Mouse (Mus musculus) CD4-positive, CD25-positive, alpha-beta regulatory T cell, adult 4 months (primary cell): Measurements from ENCODE around the gene Slc16a13. TPM values are rescaled to one million over a fixed set of nuclear protein-coding genes. Genes with fewer than 3 reads are reported as not detected.
A peak's percentile ranks its signal among the peaks of the same experiment; 100 is the strongest.

Experiments used
- ATAC-seq: one replicate; pipeline ENCODE4 v1.8.0; 2017
- polyA plus RNA-seq, 2 experiments: library from polyadenylated mRNA; unstranded; fragments of 100-300 nt; shearing (Covaris generic); gene quantifications; one replicate each; pipeline ENCODE4 v1.2.1; 2017

Slc16a13 gene
- polyA plus RNA-seq, 2 experiments from 2014 or later: 2.7 to 3.9 TPM

- ATAC-seq: peak; percentile 73
These were observed 9.4 kb upstream of the Slc16a13 start for GRCm38 (mm10) chr11:70230239-70230727.

- ATAC-seq: peak; percentile 15
These were observed 8.6 kb upstream of the Slc16a13 start, which contains the start of gene Bcl6b for GRCm38 (mm10) chr11:70229260-70230010. Gene Bcl6b (minus strand): TSS chr11:70229798.

DNA sequence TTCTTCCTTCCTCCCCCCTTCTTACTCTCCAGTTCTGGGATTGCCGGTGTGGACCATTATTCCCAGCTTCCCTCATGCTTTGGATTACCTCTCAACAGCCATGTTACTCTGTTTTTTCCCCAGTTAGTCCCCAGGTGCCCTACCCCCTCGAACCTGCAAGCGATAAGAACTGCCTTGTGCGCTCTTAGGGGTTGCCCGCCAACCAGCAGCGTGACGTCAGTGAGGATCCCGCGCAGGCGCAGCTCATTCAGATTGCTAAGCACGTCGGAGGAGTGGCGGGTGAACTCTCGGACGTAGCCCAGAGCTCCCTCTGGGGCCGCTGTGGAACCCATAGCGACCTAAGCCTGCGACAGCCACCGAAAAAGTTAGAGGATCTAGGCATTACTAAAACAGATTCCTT, 8.0 kb upstream of the Slc16a13 start:
- ATAC-seq: peak; percentile 80

DNA sequence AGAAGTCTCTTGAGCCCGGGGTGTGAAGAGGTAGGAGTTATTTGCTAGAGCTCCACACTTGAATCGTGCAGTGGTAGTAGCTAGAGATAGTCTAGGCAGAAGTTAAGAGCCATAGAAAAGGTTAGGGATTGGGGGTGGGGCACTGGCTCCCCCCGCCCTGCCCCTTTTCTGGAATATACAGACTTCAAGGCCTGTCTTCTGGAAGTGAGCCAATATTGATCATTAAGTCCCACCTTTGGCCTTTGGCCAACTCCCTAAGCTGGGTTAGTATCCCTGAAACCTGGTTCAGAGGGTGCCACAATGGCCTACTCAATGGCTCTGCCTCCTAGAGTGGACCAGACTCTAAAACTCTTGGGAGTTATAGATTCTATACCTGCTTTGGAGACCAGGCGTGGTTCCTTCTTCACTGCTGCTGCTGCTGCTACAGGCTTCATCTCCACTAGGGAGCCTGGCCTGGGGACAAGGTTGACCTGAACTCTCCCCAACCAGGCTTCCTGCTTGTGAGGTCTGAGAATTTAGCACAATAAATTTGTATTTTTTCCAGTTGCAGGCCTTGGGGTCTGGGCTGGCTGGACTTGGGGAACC, 6.9 kb upstream of the Slc16a13 start:
- no peak for ATAC-seq

- ATAC-seq: no peak
These were observed 6.3 kb upstream of the Slc16a13 start for GRCm38 (mm10) chr11:70227126-70227525.

- ATAC-seq: no peak
These were observed 5.7 kb upstream of the Slc16a13 start for GRCm38 (mm10) chr11:70226602-70226890.

GRCm38 (mm10) chr11:70225798-70226601, 5.1 kb upstream of the Slc16a13 start:
- ATAC-seq: no peak

DNA sequence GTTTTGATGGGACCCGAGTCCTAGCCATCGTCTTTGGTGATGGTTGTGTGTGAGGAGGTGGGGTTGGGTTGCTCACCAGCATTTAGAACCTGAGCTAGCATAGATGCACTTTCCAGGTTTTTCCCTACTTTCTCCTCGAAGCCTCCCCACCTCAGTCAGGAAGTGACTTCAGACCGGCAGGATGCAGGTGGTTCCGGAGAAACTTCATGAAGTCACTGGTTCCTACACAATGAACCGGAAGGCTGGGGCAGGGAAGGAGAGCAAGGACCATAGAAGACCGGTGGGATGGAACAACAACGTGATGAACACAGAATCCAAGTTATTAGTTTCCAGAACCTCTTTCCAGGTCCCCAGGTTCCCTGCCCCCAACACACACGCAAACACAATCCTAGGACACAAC, 2.9 kb upstream of the Slc16a13 start:
- no peak for ATAC-seq

DNA sequence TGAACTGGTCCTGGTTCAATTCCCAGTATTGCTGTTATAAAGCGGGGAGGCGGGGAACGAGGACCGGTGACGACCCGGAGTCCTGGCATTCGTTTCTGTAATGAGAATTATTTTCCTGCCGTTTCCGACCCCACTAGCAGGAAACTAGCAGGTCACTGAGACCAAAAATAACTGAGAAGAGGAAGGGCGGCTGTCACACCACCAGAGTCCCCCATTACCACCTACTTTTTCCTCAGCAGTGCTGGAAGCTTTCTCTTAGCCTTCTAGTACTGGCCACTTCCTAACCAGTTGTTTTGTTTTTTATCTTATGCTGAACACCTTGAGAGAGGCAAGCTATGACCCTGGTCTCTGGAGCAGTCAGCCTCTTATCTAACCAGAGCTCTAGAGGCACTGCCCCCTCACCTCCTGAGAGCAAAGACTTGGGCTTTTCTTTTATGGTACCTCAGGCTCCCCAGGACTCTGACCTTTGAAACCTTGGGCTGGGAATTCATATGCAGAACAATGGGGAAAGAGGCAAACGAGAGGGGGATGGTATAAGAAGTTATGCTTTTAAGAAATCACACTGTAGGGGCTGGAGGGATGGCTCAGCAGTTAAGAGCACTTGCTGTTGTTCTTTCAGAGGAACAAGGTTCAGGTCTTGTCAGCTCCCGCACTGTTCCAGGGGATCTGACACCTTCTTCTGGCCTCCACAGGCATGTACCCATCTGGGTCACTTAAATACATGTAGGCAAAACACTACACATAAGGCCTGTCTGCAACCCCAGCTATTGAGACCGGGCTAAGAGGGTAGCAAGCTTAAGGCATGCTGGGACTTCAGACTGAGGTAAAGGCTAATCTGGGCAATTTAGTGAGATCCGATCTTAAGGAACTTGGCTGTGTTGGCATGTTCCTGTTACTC, 988 bp upstream of the Slc16a13 start:
- no peak for ATAC-seq

- ATAC-seq: no peak
These were observed 541 bp downstream of the Slc16a13 start for GRCm38 (mm10) chr11:70220323-70220722.

DNA sequence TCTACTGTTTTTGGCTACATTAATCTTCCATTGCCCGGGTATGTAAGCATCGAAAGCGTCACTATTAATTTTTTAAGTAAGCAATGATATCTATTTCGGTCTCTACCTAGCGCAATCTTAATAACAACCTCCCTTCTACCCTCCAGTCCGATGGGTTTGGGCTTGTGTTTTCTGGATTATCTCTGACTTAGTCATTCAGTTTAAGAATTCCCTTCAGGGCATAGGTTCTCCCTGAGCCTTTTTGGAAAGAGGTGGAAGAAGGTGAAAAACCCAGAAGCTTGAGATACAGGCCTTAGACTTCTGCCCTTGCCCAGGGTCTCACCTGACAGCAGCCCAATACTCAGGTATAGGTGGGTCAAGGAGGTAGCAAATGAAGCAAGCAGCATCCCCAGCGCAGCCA, 991 bp downstream of the Slc16a13 start:
- no peak for ATAC-seq

DNA sequence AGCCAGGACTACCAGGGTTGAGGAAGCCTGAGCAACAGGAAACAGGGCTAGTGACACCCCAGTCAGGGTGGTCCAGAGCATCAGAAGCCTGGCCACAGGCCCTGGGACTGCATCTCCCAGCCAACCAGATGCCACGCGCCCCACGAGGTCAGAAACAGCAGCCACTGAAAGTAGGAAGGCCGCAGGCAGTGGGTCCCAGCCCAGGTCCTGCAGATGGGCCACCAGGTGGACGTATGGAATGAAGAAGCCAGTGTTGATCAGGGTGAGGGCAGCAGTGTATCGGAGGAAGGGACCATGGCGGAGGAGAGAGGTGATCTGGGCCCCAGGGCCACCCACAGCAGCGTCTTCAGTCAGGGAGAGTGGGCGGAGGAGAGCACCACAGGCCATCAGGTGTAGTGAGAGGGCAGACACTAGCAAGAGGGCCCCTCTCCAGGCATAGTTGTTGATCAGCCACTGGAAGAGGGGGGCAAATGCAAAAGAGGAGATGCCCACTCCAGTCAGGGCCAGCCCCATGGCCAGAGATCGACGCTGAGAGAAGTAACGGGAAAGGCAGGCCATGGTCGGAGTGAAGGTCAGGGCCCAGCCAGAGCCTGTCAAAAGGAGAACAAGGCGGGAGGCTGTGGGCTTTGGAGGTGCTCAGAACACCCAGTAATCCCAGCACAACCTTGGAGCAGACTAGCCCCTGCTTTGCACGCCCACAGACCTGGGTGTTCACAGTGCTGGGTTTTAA, 2.0 kb downstream of the Slc16a13 start:
- ATAC-seq: no peak

GRCm38 (mm10) chr11:70218039-70218438, 2.8 kb downstream of the Slc16a13 start:
- no peak for ATAC-seq

DNA sequence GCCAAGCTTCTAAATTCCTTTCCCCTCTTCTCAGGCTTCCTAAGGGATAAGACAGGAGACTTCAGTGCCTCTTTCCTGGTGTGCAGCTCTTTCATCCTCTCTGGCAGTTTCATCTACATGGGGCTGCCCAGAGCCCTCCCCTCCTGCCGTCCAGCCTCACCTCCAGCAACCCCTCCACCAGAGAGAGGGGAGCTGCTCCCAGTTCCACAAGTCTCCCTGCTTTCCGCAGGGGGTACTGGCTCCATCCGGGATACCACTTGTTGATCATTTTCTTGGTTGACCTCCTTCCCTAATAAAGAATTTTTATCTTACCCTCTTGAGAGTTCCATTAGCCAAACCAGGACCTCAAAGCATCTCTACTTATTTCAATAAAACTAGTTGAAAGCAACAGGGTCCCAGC, 4.8 kb downstream of the Slc16a13 start:
- no peak for ATAC-seq

GRCm38 (mm10) chr11:70215301-70215700, 5.6 kb downstream of the Slc16a13 start:
- ATAC-seq: no peak

GRCm38 (mm10) chr11:70214856-70215209, 6.0 kb downstream of the Slc16a13 start:
- ATAC-seq: no peak

GRCm38 (mm10) chr11:70214191-70214855, 6.5 kb downstream of the Slc16a13 start:
- no peak for ATAC-seq

DNA sequence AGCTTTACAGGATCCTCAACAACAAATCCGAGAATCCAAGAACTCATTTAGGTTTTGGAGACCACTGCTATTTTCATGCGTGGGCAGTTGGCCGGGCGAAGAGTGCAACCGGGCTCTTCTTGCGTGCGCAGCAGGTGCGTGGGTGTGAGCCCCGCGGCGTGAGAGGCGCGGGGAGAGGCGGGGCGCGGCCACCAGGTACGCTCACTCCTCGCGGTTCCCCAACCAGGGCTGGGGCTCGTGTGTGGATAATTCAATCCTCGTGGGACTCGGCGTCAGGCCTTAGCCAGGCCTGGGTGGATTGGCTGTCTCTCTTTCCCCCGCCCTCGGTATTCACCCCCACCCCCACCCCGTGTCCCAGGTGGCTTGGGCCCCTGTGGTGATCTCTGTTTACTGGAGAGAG, 7.1 kb downstream of the Slc16a13 start:
- ATAC-seq: no peak

- ATAC-seq: peak; percentile 63
These were observed 8.0 kb downstream of the Slc16a13 start for GRCm38 (mm10) chr11:70212896-70213295.

- no peak for ATAC-seq
These were observed 8.4 kb downstream of the Slc16a13 start, which contains the start of gene Slc16a11 for GRCm38 (mm10) chr11:70212423-70212822. Gene Slc16a11 (plus strand): TSS chr11:70212752.

- no peak for ATAC-seq
These were observed 8.9 kb downstream of the Slc16a13 start for GRCm38 (mm10) chr11:70211972-70212371.
